Mouse (Mus musculus) forebrain, embryonic 14.5 days (tissue): ENCODE measurements around the gene Rnaseh2b. TPM values are rescaled to one million over a fixed set of nuclear protein-coding genes. Genes with fewer than 3 reads are reported as not detected.
A peak's percentile ranks its signal among the peaks of the same experiment; 100 is the strongest.

Source experiments
- ATAC-seq: fragments of 200-750 bp; cut with Nextera tagmentation; 2 replicates; pipeline ENCODE4 v1.8.0; 2017; ENCODE audit warnings: mild to moderate bottlenecking, moderate library complexity
- DNase-seq: peaks from one replicate; pipeline ENCODE4 v3.0.0-alpha.2; 2015; ENCODE audit warnings: low spot score
- H3K27ac ChIP-seq: fragments of 300-500 bp; sonication (generic); 2 replicates; pipeline ENCODE4 v1.5.1; 2014; ENCODE audit warnings: low read depth, mild to moderate bottlenecking, control low read depth, low read length, moderate library complexity
- H3K27me3 ChIP-seq: fragments of 300-500 bp; sonication (generic); replicated peaks from 2 replicates; pipeline ENCODE4 v1.6.1; 2014; ENCODE audit warnings: low read length, control low read depth, mixed read lengths; ENCODE audit not compliant: control insufficient read depth, insufficient read depth
- H3K36me3 ChIP-seq: fragments of 300-500 bp; sonication (generic); 2 replicates; pipeline ENCODE4 v1.6.1; 2014; ENCODE audit warnings: low read length, control low read depth; ENCODE audit not compliant: control insufficient read depth, insufficient read depth
- H3K4me1 ChIP-seq: fragments of 300-500 bp; sonication (generic); 2 replicates; pipeline ENCODE4 v1.6.1; 2014; ENCODE audit warnings: antibody characterized with exemption, low read length, control low read depth; ENCODE audit not compliant: control insufficient read depth, insufficient read depth
- H3K4me2 ChIP-seq: fragments of 300-500 bp; sonication (generic); 2 replicates; pipeline ENCODE4 v1.6.1; 2014; ENCODE audit warnings: mild to moderate bottlenecking, control low read depth, low read length
- H3K4me3 ChIP-seq: fragments of 300-500 bp; sonication (generic); 2 replicates; pipeline ENCODE4 v1.5.1; 2014; ENCODE audit warnings: low read depth, low read length, control low read depth
- H3K9ac ChIP-seq: fragments of 300-500 bp; sonication (generic); 2 replicates; pipeline ENCODE4 v1.6.1; 2014; ENCODE audit warnings: mild to moderate bottlenecking, low read length, control low read depth, moderate library complexity
- H3K9me3 ChIP-seq: fragments of 300-500 bp; sonication (generic); replicated peaks from 2 replicates; pipeline ENCODE4 v1.6.1; 2016; ENCODE audit warnings: low read length, control low read depth, mixed read lengths; ENCODE audit not compliant: control insufficient read depth
- WGBS: fragments of 180-500 bp; shearing (Covaris S2); extraction: QIAGEN DNeasy Blood & Tissue Kit; methylation state at CpG from one replicate; pipeline ENCODE4 v1.1.7; 2014; 5-methylcytosine and 5-hydroxymethylcytosine counted together
- polyA plus RNA-seq: library from polyadenylated mRNA; unstranded; fragments of >200 nt; fragmentation: Nextera tagmentation; extraction: Ambion mirVana; gene quantifications from 2 replicates; pipeline ENCODE4 v1.2.1, GENCODE M21; 2014

Rnaseh2b gene
- 79.6 and 82.6 TPM in 2 replicates for polyA plus RNA-seq

DNA sequence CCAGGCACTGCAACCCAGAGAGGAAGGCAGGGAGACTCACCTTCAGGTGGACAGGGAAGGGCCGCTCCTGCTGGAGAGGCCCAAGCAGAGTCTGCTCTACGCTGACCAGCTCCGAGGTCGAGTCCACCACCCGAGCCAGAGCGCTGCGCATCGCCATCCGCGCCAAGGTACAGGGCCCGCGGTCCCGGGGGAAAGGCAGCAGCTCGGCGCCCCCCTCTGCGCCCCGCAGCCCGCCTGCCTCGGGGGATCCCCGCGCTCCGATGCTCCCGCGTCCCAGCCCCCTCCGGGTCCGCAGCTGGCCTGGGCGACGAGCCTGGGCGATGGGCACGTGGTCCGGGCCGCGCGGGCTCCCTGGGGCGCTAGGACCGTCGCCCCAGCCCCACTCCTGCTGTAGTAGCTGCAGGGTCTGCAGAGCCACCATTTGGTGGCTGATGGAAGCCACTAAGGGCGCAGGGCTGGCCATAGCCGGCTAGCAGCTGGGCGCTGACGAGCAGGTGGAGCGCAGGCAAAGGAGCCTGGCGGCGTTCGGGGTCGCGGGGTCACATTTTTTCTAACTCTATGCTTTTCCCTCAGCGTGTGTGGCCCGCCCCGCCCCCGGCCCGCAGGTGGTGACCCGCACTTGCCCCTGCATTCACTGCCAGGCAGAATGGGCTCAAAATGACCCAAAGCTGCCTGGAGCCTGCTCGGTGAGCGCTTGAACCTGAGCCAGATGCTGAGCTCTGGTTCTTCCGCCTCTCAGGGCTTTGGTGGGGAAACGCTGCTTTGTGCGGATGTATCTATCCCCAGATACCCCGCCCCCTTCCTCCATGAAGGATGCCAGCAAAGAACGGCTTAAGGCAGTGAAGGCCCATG, at the start of gene Rnaseh2b, which contains the start of gene Dleu7:
Gene Rnaseh2b (plus strand): TSS at position 102 of the 852 bp plus-strand sequence.
Gene Dleu7 (minus strand): TSS at position 560 of the 852 bp plus-strand sequence.
- Histone ChIP-seq H3K4me1 (peaks cover 3% of the 10 kb centered on the region; the same call in 1 of the 2 replicates), H3K27me3 (no peaks in the 10 kb centered on the region), H3K9me3 (no peaks in the 10 kb centered on the region), H3K4me2 (peak within 1 kb of the TSS; percentile 98), H3K27ac (peak within 1 kb of the TSS; percentile 68; the same call in 1 of the 2 replicates), H3K36me3 (no peaks in the 10 kb centered on the region), H3K9ac (peak within 1 kb of the TSS; percentile 88), H3K4me3 (peak within 1 kb of the TSS; percentile 61)
- under 1% methylated on average over 52 of the region's 60 CpGs for WGBS
- DNase-seq (peak; percentile 72), ATAC-seq (peak; percentile 89)

DNA sequence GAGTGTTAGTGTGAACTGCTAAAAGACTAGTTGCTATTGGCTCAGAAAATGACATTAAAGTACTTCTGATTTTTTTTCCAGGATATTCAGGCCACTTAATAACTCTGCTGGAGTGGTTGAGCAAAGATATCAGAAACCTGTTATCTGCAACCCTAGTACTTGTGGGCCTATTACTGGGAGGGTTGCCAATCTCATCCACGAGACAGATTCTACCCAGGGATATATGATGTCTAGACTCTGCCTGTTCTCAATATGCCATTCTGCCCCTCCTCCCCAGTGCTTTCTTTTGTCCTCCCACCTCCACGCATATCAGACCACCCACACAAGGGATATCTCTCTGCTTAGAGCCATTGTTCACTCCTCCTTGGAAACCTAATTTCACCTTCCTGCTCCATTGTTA, 48.9 kb upstream of the Rnaseh2b start:
- no peak for DNase-seq
- no peak overlapping the region for H3K27ac ChIP-seq
- 75% methylated on average over 2 of the region's 2 CpGs for WGBS

DNA sequence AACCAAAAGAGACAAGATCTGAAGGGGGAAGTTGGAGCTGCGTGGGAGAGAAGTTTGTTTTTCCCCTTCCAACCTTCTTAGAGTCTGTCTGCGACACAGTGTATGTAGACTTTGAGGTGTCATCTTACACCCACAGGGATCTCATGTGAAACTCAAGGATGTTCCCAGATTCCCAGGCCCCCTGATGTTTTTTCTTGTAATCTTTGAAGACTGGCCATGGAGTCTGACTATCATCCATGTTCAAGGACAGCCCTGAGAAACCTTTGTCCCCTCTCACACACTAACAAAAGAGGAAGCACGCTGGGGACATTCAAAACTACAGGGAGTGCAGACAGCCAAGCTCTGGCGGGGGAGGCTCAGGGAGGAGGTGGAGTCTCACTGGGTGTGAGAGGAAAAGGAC, 46.8 kb upstream of the Rnaseh2b start:
- Histone ChIP-seq H3K4me2 (no peak overlapping the region), H3K4me3 (no peak overlapping the region), H3K36me3 (no peaks in the 10 kb centered on the region), H3K27ac (no peak overlapping the region), H3K9me3 (no peaks in the 10 kb centered on the region), H3K4me1 (no peaks in the 10 kb centered on the region), H3K9ac (no peak overlapping the region), H3K27me3 (no peaks in the 10 kb centered on the region)
- no peak for DNase-seq
- ATAC-seq: no peak
- WGBS: 33% methylated on average over 4 of the region's 4 CpGs

More for the DNA sequence above, 48.9 kb upstream of the Rnaseh2b start:
- Histone ChIP-seq H3K9ac (no peak overlapping the region), H3K36me3 (no peaks in the 10 kb centered on the region), H3K27me3 (no peaks in the 10 kb centered on the region), H3K4me1 (no peaks in the 10 kb centered on the region), H3K4me3 (no peak overlapping the region), H3K4me2 (no peak overlapping the region), H3K9me3 (no peaks in the 10 kb centered on the region)
- ATAC-seq: no peak

DNA sequence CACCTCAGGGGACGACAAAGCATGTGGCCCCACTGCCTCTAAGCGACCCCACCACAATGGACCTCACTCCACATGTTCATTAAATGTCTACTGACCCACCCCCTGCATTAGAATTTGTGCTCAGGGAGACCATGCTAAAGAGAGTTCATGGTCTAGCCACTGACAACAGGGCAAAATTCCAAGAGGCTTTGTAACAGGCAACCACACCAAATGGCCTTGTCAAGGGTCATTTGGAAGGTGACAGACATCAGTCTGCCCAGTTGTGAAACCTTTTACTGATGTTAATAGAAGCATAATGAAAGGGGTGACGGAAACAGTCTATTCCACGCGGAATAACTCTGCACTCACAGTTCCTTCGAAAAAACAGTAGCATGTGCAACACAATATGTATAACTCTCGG, 44.0 kb upstream of the Rnaseh2b start:
- Histone ChIP-seq H3K4me2 (no peak overlapping the region), H3K9me3 (no peaks in the 10 kb centered on the region), H3K27me3 (no peaks in the 10 kb centered on the region), H3K4me1 (no peaks in the 10 kb centered on the region), H3K4me3 (no peak overlapping the region), H3K36me3 (no peaks in the 10 kb centered on the region), H3K27ac (no peak overlapping the region), H3K9ac (no peak overlapping the region)
- WGBS: 75% methylated on average over 7 of the region's 7 CpGs
- ATAC-seq (no peak), DNase-seq (no peak)

DNA sequence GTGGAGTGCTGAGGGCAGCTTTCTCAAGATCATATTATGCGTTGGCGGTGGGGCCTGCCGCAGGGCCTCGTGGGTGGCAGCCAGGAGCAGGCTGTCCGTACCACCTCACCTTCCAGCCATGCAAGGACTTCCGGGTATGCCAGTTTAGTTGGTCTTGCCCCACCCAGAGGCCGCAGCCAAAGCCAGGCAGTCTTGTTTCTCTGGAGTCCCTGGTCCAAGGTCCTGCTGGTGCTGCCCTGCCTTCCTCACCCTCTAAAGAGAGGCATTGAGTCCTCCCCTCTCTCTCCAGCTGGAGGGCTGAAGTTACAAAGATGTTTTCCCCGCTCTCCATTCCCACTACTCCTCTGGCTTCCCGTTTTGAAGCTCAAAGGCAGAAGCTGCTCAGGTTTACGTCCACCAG, 43.6 kb upstream of the Rnaseh2b start:
- no peak overlapping the region for H3K4me3 ChIP-seq
- no peak overlapping the region for H3K9ac ChIP-seq
- no peak overlapping the region for H3K4me2 ChIP-seq
- no peak for ATAC-seq
- no peaks in the 10 kb centered on the region for H3K9me3 ChIP-seq
- no peak overlapping the region for H3K27ac ChIP-seq
- H3K36me3 ChIP-seq: no peaks in the 10 kb centered on the region
- no peaks in the 10 kb centered on the region for H3K4me1 ChIP-seq
- WGBS: 88% methylated on average over 10 of the region's 10 CpGs
- no peak for DNase-seq
- no peaks in the 10 kb centered on the region for H3K27me3 ChIP-seq

DNA sequence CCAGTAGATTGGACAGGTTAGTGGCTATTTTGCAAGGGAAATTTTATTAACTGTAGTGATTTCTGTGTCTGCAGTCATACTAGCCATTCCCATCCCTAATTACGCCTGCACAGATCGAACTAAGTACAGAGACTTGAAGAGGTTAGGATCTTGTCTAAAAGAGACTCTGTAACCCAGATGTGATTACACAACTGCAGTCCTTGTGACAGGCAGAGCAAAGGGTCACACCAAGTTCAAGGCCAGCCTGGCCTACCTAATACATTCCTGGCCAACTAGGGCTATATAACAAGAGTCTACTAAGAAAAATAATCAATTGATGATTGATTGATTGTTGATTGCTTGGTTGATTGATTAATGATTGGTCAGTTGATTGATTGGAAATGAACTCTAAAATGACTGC, 43.1 kb upstream of the Rnaseh2b start:
- H3K4me1 ChIP-seq: no peaks in the 10 kb centered on the region
- no peaks in the 10 kb centered on the region for H3K27me3 ChIP-seq
- DNase-seq: no peak
- no peak overlapping the region for H3K4me2 ChIP-seq
- ATAC-seq: no peak
- no peak overlapping the region for H3K4me3 ChIP-seq
- H3K36me3 ChIP-seq: no peaks in the 10 kb centered on the region
- H3K9ac ChIP-seq: no peak overlapping the region
- H3K27ac ChIP-seq: no peak overlapping the region
- 96% methylated on average over 2 of the region's 2 CpGs for WGBS
- H3K9me3 ChIP-seq: no peaks in the 10 kb centered on the region

DNA sequence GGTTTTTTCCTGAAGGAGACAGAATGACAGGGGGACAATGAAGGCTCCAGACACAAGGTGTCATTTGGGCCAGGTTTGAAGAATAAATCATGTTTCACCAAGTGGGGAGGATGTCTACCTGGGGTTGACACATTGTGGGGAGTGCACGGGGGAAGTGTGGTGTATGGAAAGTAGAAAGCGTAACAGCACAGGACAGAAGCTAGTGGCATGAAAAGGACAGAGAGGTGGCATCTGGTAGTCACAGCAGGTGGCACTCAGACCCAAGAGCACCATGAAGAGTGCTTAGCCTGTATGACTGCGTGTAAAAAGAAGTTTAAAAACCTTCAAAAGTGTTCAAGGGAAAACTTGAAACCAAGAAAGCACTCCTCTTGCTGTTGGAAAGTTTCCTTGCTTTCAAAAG, 42.3 kb upstream of the Rnaseh2b start:
- Histone ChIP-seq H3K36me3 (no peaks in the 10 kb centered on the region), H3K9me3 (no peaks in the 10 kb centered on the region), H3K27ac (no peak overlapping the region), H3K9ac (no peak overlapping the region), H3K4me1 (no peaks in the 10 kb centered on the region), H3K27me3 (no peaks in the 10 kb centered on the region), H3K4me3 (no peak overlapping the region), H3K4me2 (no peak overlapping the region)
- WGBS: 60% methylated on average over 3 of the region's 3 CpGs
- no peak for DNase-seq
- no peak for ATAC-seq

DNA sequence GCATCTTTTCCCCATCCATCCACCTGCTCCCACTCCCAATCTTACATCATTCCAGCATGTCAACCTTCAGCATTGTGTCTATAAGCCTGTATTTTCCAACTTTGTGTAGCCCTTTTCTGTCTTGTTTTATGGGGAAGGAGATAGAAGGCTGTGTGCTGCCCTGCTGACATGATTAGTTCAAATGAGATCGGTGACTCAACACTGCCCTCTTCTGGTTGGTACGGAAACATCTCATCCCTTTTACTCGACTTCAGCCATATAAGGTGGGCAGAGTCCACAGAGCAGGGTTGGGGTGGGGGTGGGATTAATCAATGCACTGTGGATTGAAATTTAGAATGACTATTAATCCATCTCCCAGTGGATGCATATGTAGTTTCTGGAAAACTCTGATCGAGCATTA, 40.4 kb upstream of the Rnaseh2b start:
- Histone ChIP-seq H3K9me3 (no peaks in the 10 kb centered on the region), H3K27me3 (no peaks in the 10 kb centered on the region), H3K27ac (no peak overlapping the region), H3K4me3 (no peak overlapping the region), H3K9ac (no peak overlapping the region), H3K4me2 (no peak overlapping the region), H3K36me3 (no peaks in the 10 kb centered on the region), H3K4me1 (no peaks in the 10 kb centered on the region)
- peak; percentile 91 for DNase-seq
- 5% methylated on average over 4 of the region's 4 CpGs for WGBS
- ATAC-seq: peak; percentile 84

DNA sequence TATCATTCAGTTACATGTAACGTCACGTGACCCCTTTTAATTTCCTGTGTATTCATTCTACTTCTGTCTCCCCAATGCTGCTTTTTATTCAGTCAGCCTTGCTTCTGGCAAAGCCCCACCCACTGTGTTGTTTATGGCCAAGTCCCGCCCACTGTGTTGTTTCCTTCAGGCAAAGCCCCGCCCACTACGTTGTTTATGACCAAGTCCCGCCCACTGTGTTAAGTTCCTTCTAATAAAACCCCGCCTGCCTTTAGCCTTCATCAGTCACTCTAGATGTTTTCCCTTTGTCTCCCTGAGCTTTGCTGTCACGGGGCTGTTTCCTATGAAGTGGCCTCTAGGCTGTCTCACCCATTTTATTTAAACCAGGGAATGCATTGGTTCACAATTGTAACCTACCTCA, 38.0 kb upstream of the Rnaseh2b start:
- Histone ChIP-seq H3K4me3 (no peak overlapping the region), H3K9me3 (no peaks in the 10 kb centered on the region), H3K27me3 (no peaks in the 10 kb centered on the region), H3K36me3 (no peaks in the 10 kb centered on the region), H3K4me1 (no peaks in the 10 kb centered on the region), H3K4me2 (no peak overlapping the region), H3K27ac (no peak overlapping the region), H3K9ac (no peak overlapping the region)
- WGBS: 47% methylated on average over 8 of the region's 8 CpGs
- ATAC-seq (no peak), DNase-seq (peak; percentile 58)
